Mouse (Mus musculus) midbrain, embryonic 13.5 days (tissue): Measurements from ENCODE around the gene Atp2a1. TPM values are rescaled to one million over a fixed set of nuclear protein-coding genes. Genes with fewer than 3 reads are reported as not detected.
A peak's percentile ranks its signal among the peaks of the same experiment; 100 is the strongest.
"Not testable (repeated sequence)": the region's sequence is repeated elsewhere in the genome, so short reads cannot be mapped to it uniquely, and the experiment has no call there.

ENCODE experiments used
- ATAC-seq: fragments of 200-750 bp; cut with Nextera tagmentation; 2 replicates; pipeline ENCODE4 v1.8.0; 2017; ENCODE audit warnings: mild to moderate bottlenecking, moderate TSS enrichment, moderate library complexity
- H3K27ac ChIP-seq: fragments of 300-500 bp; sonication (generic); 2 replicates; pipeline ENCODE4 v1.5.1; 2015; ENCODE audit warnings: inconsistent platforms, mild to moderate bottlenecking, moderate library complexity
- H3K27me3 ChIP-seq: fragments of 300-500 bp; sonication (generic); 2 replicates; pipeline ENCODE4 v1.6.1; 2015; ENCODE audit warnings: mild to moderate bottlenecking, inconsistent platforms
- H3K36me3 ChIP-seq: fragments of 300-500 bp; sonication (generic); 2 replicates; pipeline ENCODE4 v1.6.1; 2015; ENCODE audit warnings: mild to moderate bottlenecking, inconsistent platforms
- H3K4me1 ChIP-seq: fragments of 300-500 bp; sonication (generic); replicated peaks from 2 replicates; pipeline ENCODE4 v1.6.1; 2015; ENCODE audit warnings: inconsistent platforms
- H3K4me2 ChIP-seq: fragments of 300-500 bp; sonication (generic); replicated peaks from 2 replicates; pipeline ENCODE4 v1.6.1; 2015; ENCODE audit warnings: moderate library complexity, mild to moderate bottlenecking, inconsistent platforms
- H3K4me3 ChIP-seq: fragments of 300-500 bp; sonication (generic); replicated peaks from 2 replicates; pipeline ENCODE4 v1.5.1; 2015; ENCODE audit warnings: mild to moderate bottlenecking, inconsistent platforms
- H3K9ac ChIP-seq: fragments of 300-500 bp; sonication (generic); replicated peaks from 2 replicates; pipeline ENCODE4 v1.6.1; 2015; ENCODE audit warnings: mild to moderate bottlenecking, inconsistent platforms
- H3K9me3 ChIP-seq: fragments of 300-500 bp; sonication (generic); 2 replicates; pipeline ENCODE4 v1.6.1; 2016; ENCODE audit warnings: mild to moderate bottlenecking, inconsistent platforms
- WGBS: fragments of 180-500 bp; shearing (Covaris S2); methylation state at CpG from one replicate; pipeline ENCODE4 v1.1.7; 2015; 5-methylcytosine and 5-hydroxymethylcytosine counted together
- polyA plus RNA-seq: library from polyadenylated mRNA; unstranded; fragments of >200 nt; fragmentation: Nextera tagmentation; extraction: Ambion mirVana; gene quantifications from 2 replicates; pipeline ENCODE4 v1.2.1, GENCODE M21; 2015

Gene Atp2a1
- polyA plus RNA-seq, 1 experiment from 2014 or later = 0.32 TPM

DNA sequence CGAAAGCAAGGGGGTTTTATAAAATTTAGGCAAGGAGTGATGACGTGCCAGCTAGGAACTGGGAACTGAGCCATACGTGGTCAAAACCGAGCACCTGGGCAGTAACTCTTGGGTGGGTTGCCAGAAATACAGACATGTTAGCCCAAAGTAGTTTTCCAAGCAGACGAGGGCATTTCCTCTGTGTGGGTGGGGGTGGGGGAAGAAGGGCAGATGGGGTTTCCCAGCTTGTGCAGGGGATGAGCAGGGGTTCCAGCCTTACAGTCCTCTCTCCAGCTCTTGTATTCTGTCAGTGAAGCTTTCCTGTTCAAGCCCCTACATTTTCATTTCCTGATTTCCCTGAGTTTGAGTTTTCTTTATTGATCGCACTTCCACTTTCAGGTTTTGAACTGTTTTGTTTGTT, 38.7 kb downstream of the Atp2a1 start:
- WGBS = 88% methylated on average over 6 of the region's 6 CpGs
- Histone ChIP-seq H3K4me3 (no peak overlapping the region), H3K27ac (no peak overlapping the region), H3K9me3 (no peaks in the 10 kb centered on the region), H3K27me3 (no peaks in the 10 kb centered on the region), H3K4me2 (no peak overlapping the region), H3K9ac (no peak overlapping the region), H3K36me3 (no peaks in the 10 kb centered on the region), H3K4me1 (peaks cover 13% of the 10 kb centered on the region)
- no peak for ATAC-seq

DNA sequence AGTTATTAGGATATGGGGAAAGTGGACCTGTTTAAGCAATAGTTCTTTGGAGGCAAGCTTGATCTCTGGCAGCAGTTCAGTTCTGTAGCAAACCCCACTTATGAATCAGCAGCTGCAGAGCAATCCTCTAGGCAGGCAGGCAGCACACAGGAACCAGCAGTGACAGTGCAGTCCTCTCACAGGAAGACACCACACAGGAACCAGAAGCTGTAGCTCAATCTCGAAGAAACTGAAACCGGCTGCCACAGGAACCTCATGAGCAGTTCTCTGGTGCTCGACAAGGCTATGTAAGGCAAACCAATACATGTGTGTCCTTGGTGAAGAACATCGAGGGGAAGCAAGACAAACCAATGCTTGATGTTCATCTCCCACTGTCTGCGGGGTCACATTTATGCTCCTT, 41.2 kb downstream of the Atp2a1 start:
- Histone ChIP-seq H3K4me1 (no peaks in the 10 kb centered on the region), H3K27ac (no peak overlapping the region), H3K36me3 (no peaks in the 10 kb centered on the region), H3K27me3 (no peaks in the 10 kb centered on the region), H3K4me3 (no peak overlapping the region), H3K4me2 (no peak overlapping the region), H3K9ac (no peak overlapping the region), H3K9me3 (no peaks in the 10 kb centered on the region)
- WGBS = 84% methylated on average over 5 of the region's 5 CpGs
- ATAC-seq = no peak

DNA sequence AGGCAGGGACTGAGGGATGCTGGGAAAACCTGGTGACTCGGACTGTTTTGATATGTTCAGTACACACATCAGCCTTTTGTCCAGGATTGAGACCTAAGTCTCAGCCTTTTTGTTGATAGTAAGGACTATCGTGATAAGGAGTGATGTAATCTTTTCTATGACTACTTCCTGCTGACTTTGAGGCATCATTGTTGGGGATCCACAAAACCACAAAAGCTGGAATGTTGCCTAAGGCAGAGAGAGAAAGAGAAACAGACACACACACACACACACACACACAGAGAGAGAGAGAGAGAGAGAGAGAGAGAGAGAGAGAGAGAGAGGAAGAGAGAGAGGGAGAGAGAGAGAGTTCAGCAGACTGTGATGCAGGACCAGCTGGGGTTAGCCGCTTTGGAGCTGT, 44.4 kb downstream of the Atp2a1 start:
- no peaks in the 10 kb centered on the region for H3K27me3 ChIP-seq
- 63% methylated on average over 3 of the region's 3 CpGs for WGBS

DNA sequence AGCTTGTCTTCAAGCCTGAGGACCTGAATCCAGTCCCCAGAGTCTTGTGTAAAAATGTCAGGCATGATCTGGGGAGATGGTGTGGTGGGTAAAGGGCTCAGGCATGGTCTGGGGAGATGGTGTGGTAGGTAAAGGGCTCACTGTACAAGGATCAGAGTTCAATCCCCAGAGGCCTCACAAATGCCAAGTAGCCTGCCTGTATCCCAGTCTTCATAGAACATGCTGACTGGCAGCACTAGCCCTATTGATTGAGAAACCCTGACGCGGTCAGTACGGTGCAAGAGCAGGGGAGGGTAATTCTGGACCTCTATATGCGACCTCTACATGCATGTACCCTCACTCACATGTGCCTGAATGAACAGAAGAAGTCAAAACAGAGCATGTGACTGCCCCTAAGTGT, 45.3 kb downstream of the Atp2a1 start:
- Histone ChIP-seq H3K9me3 (no peaks in the 10 kb centered on the region), H3K36me3 (no peaks in the 10 kb centered on the region), H3K4me1 (no peaks in the 10 kb centered on the region; the same call in 1 of the 2 replicates), H3K27me3 (no peaks in the 10 kb centered on the region), H3K9ac (no peak overlapping the region), H3K27ac (no peak overlapping the region), H3K4me2 (no peak overlapping the region), H3K4me3 (no peak overlapping the region)
- 70% methylated on average over 4 of the region's 4 CpGs for WGBS
- no peak for ATAC-seq

More for the DNA sequence above, 44.4 kb downstream of the Atp2a1 start:
- no peak for ATAC-seq
- Histone ChIP-seq H3K36me3 (no peaks in the 10 kb centered on the region), H3K4me3 (no peak overlapping the region), H3K9ac (no peak overlapping the region), H3K4me1 (no peaks in the 10 kb centered on the region; the same call in 1 of the 2 replicates), H3K4me2 (no peak overlapping the region), H3K9me3 (no peaks in the 10 kb centered on the region), H3K27ac (no peak overlapping the region)

DNA sequence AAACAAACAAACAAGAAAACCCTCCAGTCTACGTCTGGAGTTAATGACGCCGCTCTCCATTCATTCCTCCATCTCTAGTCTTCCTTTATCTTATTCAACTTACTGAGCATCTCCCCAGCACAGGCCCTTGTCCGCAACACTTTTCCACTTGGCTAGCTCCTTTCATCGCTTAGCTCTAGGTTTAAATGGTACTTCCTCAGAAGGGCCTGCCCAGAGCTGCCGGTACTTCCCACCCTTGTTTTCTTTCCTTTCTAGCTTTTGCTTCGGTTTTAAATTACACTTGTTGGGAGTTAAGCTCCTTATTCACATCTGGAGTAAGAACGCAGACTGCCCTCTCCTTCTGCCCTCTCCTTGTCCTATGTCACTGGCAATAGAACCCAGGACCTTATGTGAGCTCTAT, 45.9 kb downstream of the Atp2a1 start:
- no peak for ATAC-seq
- no peaks in the 10 kb centered on the region for H3K9me3 ChIP-seq
- no peaks in the 10 kb centered on the region for H3K27me3 ChIP-seq
- H3K4me1 ChIP-seq = no peaks in the 10 kb centered on the region; the same call in 1 of the 2 replicates
- H3K27ac ChIP-seq = no peak overlapping the region
- H3K4me2 ChIP-seq = no peak overlapping the region
- H3K9ac ChIP-seq = no peak overlapping the region
- H3K36me3 ChIP-seq = no peaks in the 10 kb centered on the region
- H3K4me3 ChIP-seq = no peak overlapping the region
- WGBS = 6% methylated on average over 8 of the region's 8 CpGs

DNA sequence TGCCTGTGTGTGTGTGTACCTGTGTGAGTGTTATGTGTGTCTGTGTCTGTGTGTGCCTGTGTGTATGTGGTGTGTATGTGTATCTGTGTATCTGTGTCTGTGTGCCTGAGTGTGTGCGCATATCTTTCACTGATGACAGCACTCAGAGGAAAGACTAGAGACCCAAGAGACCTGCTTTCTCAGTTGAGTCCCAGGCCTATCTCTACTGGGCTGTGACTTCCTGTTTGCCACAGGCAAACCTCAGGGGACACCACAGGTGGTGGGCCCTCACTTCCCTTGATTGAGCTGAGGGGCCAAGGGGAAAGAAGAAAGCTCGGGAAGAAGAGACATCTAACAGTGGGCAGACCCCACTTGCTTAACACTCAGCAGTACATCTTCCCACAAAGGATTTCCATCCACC, 46.3 kb downstream of the Atp2a1 start:
- H3K27me3 ChIP-seq = no peaks in the 10 kb centered on the region
- H3K4me1 ChIP-seq = no peaks in the 10 kb centered on the region; the same call in 1 of the 2 replicates
- no peak overlapping the region for H3K9ac ChIP-seq
- H3K4me2 ChIP-seq = no peak overlapping the region
- H3K9me3 ChIP-seq = no peaks in the 10 kb centered on the region
- no peak overlapping the region for H3K4me3 ChIP-seq
- ATAC-seq = no peak
- H3K27ac ChIP-seq = no peak overlapping the region
- no peaks in the 10 kb centered on the region for H3K36me3 ChIP-seq
- 44% methylated on average over 2 of the region's 2 CpGs for WGBS

DNA sequence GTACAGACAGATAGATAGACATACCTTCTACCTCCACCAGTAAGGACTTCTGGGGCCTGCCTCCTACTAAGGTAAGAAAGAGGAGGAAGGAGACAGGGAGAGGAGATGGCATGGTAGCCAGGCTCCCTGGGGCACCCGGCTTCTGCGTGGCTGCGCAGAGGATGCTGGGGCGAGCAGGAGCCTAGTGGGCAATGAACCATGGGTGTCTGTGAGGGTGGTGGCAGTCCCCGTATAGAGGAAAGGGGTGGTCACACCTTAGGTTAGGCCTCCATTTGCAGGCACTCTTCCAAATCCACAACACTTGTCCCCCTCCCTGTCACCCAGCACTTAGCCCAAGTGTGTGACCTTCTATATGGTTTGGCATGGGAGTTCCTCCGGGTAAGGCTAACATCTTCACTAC, 48.2 kb downstream of the Atp2a1 start, which contains the start of gene Cd19:
Gene Cd19, minus strand, starts transcription at position 165 of the 400 bp plus-strand sequence.
- Histone ChIP-seq H3K9me3 (no peaks in the 10 kb centered on the region), H3K27ac (no peak within 1 kb of the TSS), H3K4me3 (no peak within 1 kb of the TSS), H3K9ac (no peak within 1 kb of the TSS), H3K27me3 (no peaks in the 10 kb centered on the region), H3K4me2 (no peak within 1 kb of the TSS), H3K4me1 (no peaks in the 10 kb centered on the region; the same call in 1 of the 2 replicates), H3K36me3 (no peaks in the 10 kb centered on the region)
- WGBS = 88% methylated on average over 6 of the region's 6 CpGs
- no peak for ATAC-seq

DNA sequence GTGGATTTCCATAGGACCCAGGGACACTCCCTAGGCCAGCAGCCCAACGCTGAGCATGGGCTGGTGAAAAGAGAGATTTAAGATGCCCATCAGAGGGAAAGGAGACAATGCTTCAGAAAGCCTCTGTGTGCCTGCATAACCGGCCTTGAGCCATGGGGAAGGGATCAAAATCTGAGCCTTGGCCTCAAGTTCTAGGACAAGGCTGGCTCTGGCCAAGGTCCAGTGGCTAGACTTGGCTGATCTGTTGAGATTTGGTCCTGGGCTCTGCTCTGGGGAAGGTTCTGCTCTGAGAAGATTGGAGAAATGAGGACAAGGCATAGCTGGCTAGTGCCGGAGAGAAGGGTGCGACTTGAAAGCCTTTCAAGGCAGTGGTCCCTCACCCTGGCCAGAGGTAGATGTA, 51.8 kb downstream of the Atp2a1 start:
- Histone ChIP-seq H3K4me2 (no peak overlapping the region), H3K27ac (no peak overlapping the region), H3K27me3 (no peaks in the 10 kb centered on the region), H3K9ac (no peak overlapping the region), H3K4me3 (no peak overlapping the region), H3K4me1 (no peaks in the 10 kb centered on the region), H3K9me3 (no peaks in the 10 kb centered on the region), H3K36me3 (no peaks in the 10 kb centered on the region)
- no peak for ATAC-seq
- 87% methylated on average over 4 of the region's 4 CpGs for WGBS

DNA sequence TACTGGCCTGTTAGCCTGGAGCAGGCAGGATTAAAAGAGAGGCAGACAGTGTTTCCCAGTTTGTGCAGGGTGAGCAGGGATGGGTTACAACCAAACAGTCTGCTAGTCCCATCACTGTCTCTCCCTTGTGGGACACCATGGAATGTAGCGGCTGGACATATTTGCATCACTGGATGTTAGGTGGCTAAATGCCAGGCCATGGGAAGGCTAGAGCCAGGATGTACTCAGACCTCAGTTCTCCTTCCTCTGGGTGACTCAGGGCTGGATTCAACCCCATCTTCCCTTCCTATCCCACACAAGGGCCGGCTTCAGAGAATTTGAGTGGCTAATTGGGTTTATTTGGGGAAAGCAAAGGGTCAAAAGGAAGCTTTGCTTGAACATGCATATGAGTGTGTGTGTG, 54.2 kb downstream of the Atp2a1 start:
- Histone ChIP-seq H3K36me3 (no peaks in the 10 kb centered on the region), H3K4me3 (no peak overlapping the region), H3K4me1 (no peaks in the 10 kb centered on the region), H3K4me2 (no peak overlapping the region), H3K9me3 (no peaks in the 10 kb centered on the region), H3K27me3 (no peaks in the 10 kb centered on the region), H3K9ac (no peak overlapping the region), H3K27ac (no peak overlapping the region)
- 89% methylated on average over 2 of the region's 2 CpGs for WGBS
- no peak for ATAC-seq

DNA sequence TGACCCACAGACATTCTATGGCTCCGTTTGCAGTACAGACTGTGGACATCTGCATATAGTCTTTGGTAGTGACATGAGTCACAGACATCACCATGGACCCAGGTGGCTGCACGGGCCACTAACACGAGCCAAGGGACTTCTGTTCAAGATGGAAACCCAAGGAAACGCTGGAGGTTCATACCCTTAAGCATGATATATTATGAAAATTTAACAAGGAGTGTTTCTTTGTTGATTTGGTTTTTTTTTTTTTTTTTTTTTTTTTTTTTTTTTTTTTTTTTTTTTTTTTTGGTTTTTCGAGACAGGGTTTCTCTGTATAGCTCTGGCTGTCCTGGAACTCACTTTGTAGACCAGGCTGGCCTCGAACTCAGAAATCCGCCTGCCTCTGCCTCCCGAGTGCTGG, 60.4 kb downstream of the Atp2a1 start:
- H3K36me3 ChIP-seq, ATAC-seq, H3K9ac ChIP-seq, H3K4me2 ChIP-seq, H3K4me1 ChIP-seq, H3K9me3 ChIP-seq, H3K4me3 ChIP-seq, H3K27me3 ChIP-seq, H3K27ac ChIP-seq: not testable (repeated sequence)
- 80% methylated on average over 8 of the region's 8 CpGs for WGBS

DNA sequence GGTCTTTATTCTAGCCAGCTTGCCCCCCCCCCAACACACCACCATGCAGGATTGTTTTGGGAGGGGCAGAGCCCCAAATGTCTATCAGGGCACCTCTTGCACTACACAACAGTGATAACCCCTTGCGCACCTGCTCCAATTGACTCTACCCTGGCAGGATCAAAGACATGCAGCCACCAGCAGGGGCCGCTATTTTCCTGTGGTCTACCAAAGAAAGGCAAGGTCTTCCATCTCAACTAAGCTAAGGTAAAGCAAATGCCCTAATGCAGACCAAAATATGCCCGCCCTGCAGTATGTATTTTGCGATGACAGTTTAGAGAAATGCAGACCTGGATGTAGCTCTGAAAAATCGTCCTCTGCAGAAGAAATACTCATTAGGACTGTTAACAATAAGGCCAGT, 63.4 kb downstream of the Atp2a1 start:
- H3K4me1 ChIP-seq = peaks cover 14% of the 10 kb centered on the region
- H3K9me3 ChIP-seq = no peaks in the 10 kb centered on the region
- H3K36me3 ChIP-seq = no peaks in the 10 kb centered on the region
- 9% methylated on average over 5 of the region's 5 CpGs for WGBS
- H3K27ac ChIP-seq = no peak overlapping the region
- H3K27me3 ChIP-seq = no peaks in the 10 kb centered on the region
- no peak for ATAC-seq
- H3K4me2 ChIP-seq = no peak overlapping the region
- H3K9ac ChIP-seq = no peak overlapping the region
- no peak overlapping the region for H3K4me3 ChIP-seq

DNA sequence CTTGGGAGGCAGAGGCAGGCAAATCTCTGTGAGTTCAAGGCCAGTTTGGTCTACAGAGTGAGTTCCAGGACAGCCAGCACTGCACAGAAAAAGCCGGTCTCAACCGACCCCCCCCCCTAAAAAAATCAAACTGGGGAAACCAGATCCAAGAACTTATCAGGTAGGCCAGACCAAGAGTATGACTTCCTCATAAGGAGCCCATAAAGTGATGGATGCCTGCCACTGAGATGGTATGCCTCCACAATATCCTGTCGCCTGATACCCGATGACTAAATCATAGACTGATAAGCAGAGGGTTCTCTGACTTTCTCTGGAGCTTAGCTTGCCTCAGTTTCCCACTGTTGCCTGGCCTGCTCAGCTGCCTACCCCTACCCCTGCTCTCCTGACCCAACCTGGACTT, 65.1 kb downstream of the Atp2a1 start:
- H3K4me3 ChIP-seq = no peak overlapping the region

DNA sequence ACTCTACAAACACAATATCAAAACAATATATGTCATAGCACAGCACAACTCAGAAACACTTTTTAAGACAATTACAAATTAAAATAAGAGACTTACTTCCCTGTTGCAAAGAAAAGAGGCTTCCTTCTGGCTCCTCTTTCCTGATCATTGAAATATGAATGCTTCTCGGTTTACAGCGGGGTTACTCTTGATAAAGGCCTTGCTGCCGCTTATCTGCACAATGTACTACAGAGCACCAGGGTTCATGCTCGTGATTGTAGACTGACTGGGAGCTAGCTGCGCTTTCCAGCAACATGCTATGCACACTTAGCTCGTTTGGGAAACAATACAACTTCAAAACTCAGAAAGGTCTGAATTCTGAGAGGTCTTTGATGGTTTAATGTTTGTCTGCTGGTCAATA, 65.7 kb downstream of the Atp2a1 start:
- ATAC-seq = no peak
- Histone ChIP-seq H3K4me3 (no peak overlapping the region), H3K36me3 (no peaks in the 10 kb centered on the region), H3K9ac (no peak overlapping the region), H3K4me1 (peaks cover 14% of the 10 kb centered on the region), H3K27me3 (no peaks in the 10 kb centered on the region), H3K4me2 (0 out of 2 replicates have a peak overlapping the region, but pooled peaks have one; percentile 16), H3K9me3 (no peaks in the 10 kb centered on the region), H3K27ac (no peak overlapping the region)
- 58% methylated on average over 6 of the region's 6 CpGs for WGBS

More for the DNA sequence above, 65.1 kb downstream of the Atp2a1 start:
- Histone ChIP-seq H3K27ac (no peak overlapping the region), H3K4me2 (no peak overlapping the region), H3K27me3 (no peaks in the 10 kb centered on the region), H3K4me1 (peaks cover 14% of the 10 kb centered on the region), H3K9me3 (no peaks in the 10 kb centered on the region), H3K9ac (no peak overlapping the region), H3K36me3 (no peaks in the 10 kb centered on the region)
- ATAC-seq = no peak
- WGBS = 98% methylated on average over 4 of the region's 4 CpGs
